Mouse (Mus musculus): ENCODE results near the gene Lexm.

DNA sequence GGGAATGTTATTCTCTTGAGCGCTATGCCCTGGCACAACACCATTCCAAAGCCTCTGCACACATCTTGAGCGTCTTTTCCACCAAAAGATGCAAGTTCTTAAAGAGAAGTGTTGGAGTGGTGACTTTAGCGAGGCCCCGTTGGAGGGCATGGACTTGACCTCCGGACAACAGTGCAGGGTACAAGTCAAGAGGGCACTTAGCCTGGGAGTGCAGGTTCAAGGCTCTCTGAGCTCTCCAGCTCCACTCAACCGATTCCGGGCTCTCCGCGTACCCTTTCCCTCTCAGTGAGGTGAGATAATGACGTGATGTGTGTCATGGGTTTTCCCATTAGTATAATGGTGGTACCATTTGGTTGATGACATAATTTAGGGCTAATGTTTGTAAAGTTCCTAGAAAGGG lies 7.2 kb upstream of the Lexm start:
- TF ChIP-seq CTCF (IDR thresholded peaks at IDR 0.05; ENCODE audit: low read depth, low read length) (no peak), POLR2A (IDR thresholded peaks at IDR 0.05; ENCODE audit: insufficient read depth, low read length) (no peak)

Measured in ES-Bruce4 (cell line).